Mouse (Mus musculus): ENCODE data around the gene Txk.

The Txk gene

DNA sequence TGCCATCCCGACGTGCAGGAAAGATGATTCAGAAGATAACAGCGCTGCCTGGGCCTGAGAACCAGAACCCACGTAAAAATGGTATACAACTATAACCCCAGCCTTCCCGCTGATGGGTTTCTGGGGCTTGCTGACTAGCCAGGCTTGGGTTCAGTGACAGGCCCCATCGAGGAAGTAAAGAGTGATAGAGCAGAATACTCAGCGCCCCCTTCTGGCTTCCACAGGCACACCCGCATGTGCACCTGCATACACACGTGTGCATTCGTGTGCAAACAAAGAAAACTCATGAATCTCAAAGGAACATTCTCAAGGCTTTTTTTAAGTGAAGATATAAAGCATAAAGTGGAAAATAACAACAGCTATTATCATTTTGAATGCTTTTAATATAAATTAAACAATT, 106.4 kb downstream of the Txk start:
- TF ChIP-seq GATA4 (IDR thresholded peaks at IDR 0.05; ENCODE audit: insufficient replicate concordance, low read length): no peak

Data from liver, adult (tissue).